9 mouse cellular contexts compared by ENCODE assay signal in genomic region chr9:102211296-102212035, GRCm38 (mm10).
DNase-seq lines count a peak whose midpoint lies in the region; ATAC-seq and TF ChIP-seq lines count a peak whose summit lies in the region.
"Had no signal": no experiment of that assay in that cellular context is flagged by ENCODE, and none has a peak within 500 bp of the region (broad histone marks: within the 10 kb centered on the region; RNA-seq: fewer than 3 reads in every experiment).

No protein-coding gene starts in this region.

- peak overlapping the region; percentile 66 for H3K27ac ChIP-seq in layer of hippocampus, adult 2 months
- H3K27ac ChIP-seq in hindbrain, embryonic 12.5 days, result peak overlapping the region; percentile 71
- peak overlapping the region; percentile 71 for H3K27ac ChIP-seq in midbrain, embryonic 15.5 days

- TF ChIP-seq CTCF in layer of hippocampus, adult 2 months (conservative IDR thresholded peaks at IDR 0.05), result no peak; the same call in 1 of the 2 replicates

- no peak overlapping the region for H3K9ac ChIP-seq in hindbrain, embryonic 12.5 days
- H3K9ac ChIP-seq in midbrain, embryonic 15.5 days, result no peak overlapping the region

- peak overlapping the region; percentile 3; the same call in 1 of the 2 replicates for H3K4me2 ChIP-seq in hindbrain, embryonic 12.5 days (replicated peaks)
- no peak overlapping the region for H3K4me2 ChIP-seq in midbrain, embryonic 15.5 days

- no peaks in the 10 kb centered on the region for H3K9me3 ChIP-seq in hindbrain, embryonic 12.5 days (replicated peaks)
- no peaks in the 10 kb centered on the region for H3K9me3 ChIP-seq in midbrain, embryonic 15.5 days

- DNase-seq in layer of hippocampus, adult 2 months (ENCODE audit: low spot score in 2 of 2), result peak in 1 of 2 experiments; percentile 39
- DNase-seq in layer of hippocampus, adult 18-20 months (ENCODE audit: low spot score in 2 of 2), result no peak
- DNase-seq in embryo, embryonic 9.5 days (ENCODE audit: extremely low spot score), result peak; percentile 67
- DNase-seq in lung, postnatal 4 days, result no peak
- no peak for DNase-seq in cerebellum, postnatal 36 days
- DNase-seq in spleen, postnatal 4 days (ENCODE audit: low spot score in 2 of 2), result no peak
- DNase-seq: kidney, postnatal 14 days had no signal

- peaks cover 35% of the 10 kb centered on the region for H3K4me1 ChIP-seq in hindbrain, embryonic 12.5 days
- H3K4me1 ChIP-seq in midbrain, embryonic 15.5 days, result peaks cover 45% of the 10 kb centered on the region

- peak; percentile 97 for ATAC-seq in hindbrain, embryonic 12.5 days (ENCODE audit: low FRiP score)
- peak; percentile 96 for ATAC-seq in midbrain, embryonic 15.5 days (replicated peaks)

- H3K36me3 ChIP-seq in hindbrain, embryonic 12.5 days, result peaks cover 3% of the 10 kb centered on the region; the same call in 1 of the 2 replicates
- no peaks in the 10 kb centered on the region for H3K36me3 ChIP-seq in midbrain, embryonic 15.5 days (replicated peaks)

- H3K27me3 ChIP-seq in hindbrain, embryonic 12.5 days, result peaks cover 40% of the 10 kb centered on the region
- no peaks in the 10 kb centered on the region for H3K27me3 ChIP-seq in midbrain, embryonic 15.5 days (replicated peaks)

- 8% methylated on average over 10 of the region's 10 CpGs for WGBS in hindbrain, embryonic 12.5 days
- 6% methylated on average over 10 of the region's 10 CpGs for WGBS in midbrain, embryonic 15.5 days

- no peak overlapping the region for H3K4me3 ChIP-seq in layer of hippocampus, adult 2 months
- H3K4me3 ChIP-seq in hindbrain, embryonic 12.5 days, result no peak overlapping the region
- no peak overlapping the region for H3K4me3 ChIP-seq in midbrain, embryonic 15.5 days
